Mouse (Mus musculus): ENCODE results near the gene Slc35c1. TPM values are rescaled to one million over a fixed set of nuclear protein-coding genes. Genes with fewer than 3 reads are reported as not detected.

Gene Slc35c1
- polyA plus RNA-seq, 1 experiment, result 16.2 TPM

DNA sequence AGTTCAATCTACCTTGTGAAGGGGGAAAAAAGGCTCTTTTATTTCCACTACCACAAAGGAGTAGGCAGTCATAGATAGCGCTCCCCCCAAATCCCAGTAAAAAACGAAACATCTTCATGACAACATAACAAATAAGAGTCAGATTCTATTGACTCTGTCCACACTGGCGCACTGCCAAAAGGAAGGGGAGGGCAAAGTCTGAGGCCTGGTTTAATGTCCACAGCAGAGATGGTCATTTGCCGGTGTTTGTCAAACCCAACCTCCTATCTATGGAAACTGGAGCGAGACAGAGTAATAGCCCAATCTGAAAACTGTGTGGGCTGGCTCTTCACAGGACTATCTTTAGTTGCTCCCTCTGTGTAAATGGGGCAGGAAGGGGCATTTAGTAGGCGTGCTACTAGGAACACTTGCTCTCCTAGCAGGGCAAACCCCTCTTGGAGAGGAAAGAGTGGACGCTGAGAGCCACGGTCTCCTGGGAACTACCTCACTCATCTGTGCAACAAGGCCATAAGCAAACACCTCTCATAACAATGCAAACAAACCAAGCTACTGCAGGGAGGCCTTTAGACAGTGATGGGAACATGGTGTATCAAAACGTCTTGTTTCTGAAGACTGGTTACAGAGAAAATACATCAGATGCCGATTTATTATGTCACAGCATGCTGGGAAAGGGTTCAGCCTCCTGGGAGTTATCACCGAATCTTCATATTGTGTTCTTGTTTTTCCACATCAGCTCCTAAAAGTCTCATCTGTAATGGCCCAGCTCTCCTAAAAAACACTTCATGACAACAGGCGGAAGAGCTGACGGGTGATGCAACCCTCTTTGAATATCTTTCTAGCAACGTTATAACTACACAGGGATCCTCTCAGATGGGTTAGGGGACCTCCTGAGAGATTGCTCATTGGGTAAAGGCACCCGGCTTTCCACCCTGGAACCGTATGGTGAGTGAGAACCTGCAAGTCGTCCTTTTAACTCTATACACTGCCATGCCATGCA, 27.7 kb downstream of the Slc35c1 start:
- Histone ChIP-seq H3K4me3 (replicated peaks; ENCODE audit: insufficient read depth, low read depth, low read length) (peak overlapping the region; percentile 88), H3K27me3 (ENCODE audit: control insufficient read depth, insufficient read depth, low read length) (no peaks in the 10 kb centered on the region), H3K27ac (ENCODE audit: insufficient read depth, low read length) (peak overlapping the region; percentile 84), H3K4me1 (ENCODE audit: control insufficient read depth, insufficient read depth, low read length) (peaks cover 20% of the 10 kb centered on the region; the same call in 1 of the 2 replicates)
- peak; percentile 70 to 72 for DNase-seq
- no peak for TF ChIP-seq CTCF (IDR thresholded peaks at IDR 0.05; ENCODE audit: borderline replicate concordance, insufficient read depth, low read depth, low read length)
- no peak for TF ChIP-seq POLR2A (IDR thresholded peaks at IDR 0.05; ENCODE audit: borderline replicate concordance, insufficient read depth, low read length)
- WGBS, result 3% methylated on average over 17 of the region's 17 CpGs

DNA sequence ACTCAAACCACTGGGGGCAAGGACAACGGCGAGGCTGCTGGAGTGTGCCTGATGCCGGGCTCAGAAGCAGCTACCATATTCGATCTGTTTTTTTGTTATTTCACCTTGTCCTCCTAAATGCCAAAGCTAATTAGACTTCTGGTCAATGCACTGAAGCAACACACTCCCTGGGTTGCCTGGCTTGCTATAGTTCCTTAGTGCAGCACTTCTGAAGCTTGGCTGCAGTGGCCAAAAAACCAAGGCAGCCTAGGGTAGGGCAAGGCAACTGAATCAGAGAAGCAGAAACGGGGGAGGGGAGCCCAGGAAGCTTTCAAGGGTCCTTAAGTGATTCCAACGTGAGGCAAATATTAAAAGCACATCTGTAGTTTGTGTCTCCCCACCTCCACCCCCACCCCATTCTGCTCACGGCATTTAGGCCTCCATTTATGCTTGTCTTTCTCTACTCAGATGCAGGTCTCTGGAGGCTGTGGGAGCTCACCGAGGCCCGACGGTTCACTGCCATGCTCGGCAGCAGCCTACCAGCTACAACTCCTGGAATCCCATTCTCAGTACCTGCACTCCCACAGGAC, 28.6 kb downstream of the Slc35c1 start:
- Histone ChIP-seq H3K27ac (ENCODE audit: insufficient read depth, low read length) (peak overlapping the region; percentile 84), H3K4me1 (ENCODE audit: control insufficient read depth, insufficient read depth, low read length) (peaks cover 27% of the 10 kb centered on the region), H3K4me3 (replicated peaks; ENCODE audit: insufficient read depth, low read depth, low read length) (peak overlapping the region; percentile 88), H3K27me3 (ENCODE audit: control insufficient read depth, insufficient read depth, low read length) (no peaks in the 10 kb centered on the region)
- WGBS, result 2% methylated on average over 11 of the region's 11 CpGs
- peak; percentile 55 for DNase-seq
- TF ChIP-seq POLR2A (IDR thresholded peaks at IDR 0.05; ENCODE audit: borderline replicate concordance, insufficient read depth, low read length) (no peak), CTCF (IDR thresholded peaks at IDR 0.05; ENCODE audit: borderline replicate concordance, insufficient read depth, low read depth, low read length) (no peak)

DNA sequence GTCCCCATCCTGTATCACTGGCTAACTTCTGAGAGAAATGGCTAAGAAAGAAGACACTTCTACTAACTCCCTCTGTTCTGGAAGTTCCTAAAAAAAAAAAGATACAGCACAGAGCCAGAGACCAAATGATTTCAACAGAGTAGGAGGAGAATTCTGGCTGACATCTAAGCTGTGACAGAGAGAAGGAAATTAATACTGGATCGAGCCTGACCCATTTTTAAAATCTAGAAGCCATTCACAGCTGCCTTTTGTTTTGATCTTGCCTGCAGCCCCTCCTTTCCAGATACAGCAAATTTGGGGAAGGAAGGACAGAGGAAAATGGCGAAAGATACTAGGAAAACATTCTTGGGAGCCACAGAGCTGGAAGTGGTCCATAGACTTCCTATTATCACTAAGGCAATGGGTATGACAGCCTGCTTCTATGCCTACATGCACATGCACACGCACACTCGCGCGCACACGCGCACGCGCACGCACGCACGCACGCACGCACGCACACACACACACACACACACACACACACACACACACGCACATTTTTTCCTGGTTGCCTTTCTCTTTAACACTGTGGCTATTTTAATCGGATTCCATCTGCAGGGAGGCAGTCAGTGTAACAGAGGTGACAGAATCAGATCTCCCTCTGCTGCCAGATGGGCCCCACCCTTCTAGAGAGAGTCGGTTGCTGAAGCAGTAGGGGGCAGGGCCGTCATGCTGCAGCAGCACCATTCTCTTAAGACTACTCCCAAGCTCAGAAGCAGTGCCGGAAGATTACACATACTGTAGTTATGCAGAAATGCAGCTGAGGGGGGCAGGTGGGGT, 29.4 kb downstream of the Slc35c1 start:
- peak; percentile 60 for TF ChIP-seq POLR2A (IDR thresholded peaks at IDR 0.05; ENCODE audit: borderline replicate concordance, insufficient read depth, low read length)
- TF ChIP-seq CTCF (IDR thresholded peaks at IDR 0.05; ENCODE audit: borderline replicate concordance, insufficient read depth, low read depth, low read length), result no peak
- DNase-seq, result peak; percentile 73 to 80
- H3K4me1 ChIP-seq (ENCODE audit: control insufficient read depth, insufficient read depth, low read length), result peaks cover 32% of the 10 kb centered on the region
- peak overlapping the region; percentile 88 for H3K4me3 ChIP-seq (replicated peaks; ENCODE audit: insufficient read depth, low read depth, low read length)
- 12% methylated on average over 21 of the region's 21 CpGs for WGBS
- peak overlapping the region; percentile 84 for H3K27ac ChIP-seq (ENCODE audit: insufficient read depth, low read length)
- no peaks in the 10 kb centered on the region for H3K27me3 ChIP-seq (ENCODE audit: control insufficient read depth, insufficient read depth, low read length)

DNA sequence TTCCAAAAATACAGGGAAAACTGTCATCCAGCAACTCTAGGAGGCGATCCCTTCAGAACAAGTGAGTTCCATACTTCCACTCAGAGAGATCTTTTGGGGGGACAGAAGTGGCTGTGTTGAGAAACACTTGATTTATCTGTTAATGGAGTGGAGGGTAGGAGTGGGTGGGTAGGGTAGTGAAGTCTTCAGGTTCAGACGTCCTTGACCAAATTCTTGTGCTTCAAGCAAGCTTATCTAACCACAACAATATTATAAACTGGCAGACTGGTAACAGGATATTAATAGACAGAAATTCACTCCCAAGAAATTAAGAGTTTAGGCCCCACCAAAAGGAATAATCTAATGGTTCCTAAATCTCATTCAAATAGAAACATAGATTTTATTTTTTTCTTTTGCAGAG, 30.2 kb downstream of the Slc35c1 start:
- Histone ChIP-seq H3K27me3 (ENCODE audit: control insufficient read depth, insufficient read depth, low read length) (no peaks in the 10 kb centered on the region), H3K4me3 (replicated peaks; ENCODE audit: insufficient read depth, low read depth, low read length) (no peak overlapping the region), H3K27ac (ENCODE audit: insufficient read depth, low read length) (no peak overlapping the region), H3K4me1 (ENCODE audit: control insufficient read depth, insufficient read depth, low read length) (peaks cover 37% of the 10 kb centered on the region)
- WGBS, result 64% methylated on average over 2 of the region's 2 CpGs
- DNase-seq, result no peak
- TF ChIP-seq POLR2A (IDR thresholded peaks at IDR 0.05; ENCODE audit: borderline replicate concordance, insufficient read depth, low read length) (no peak), CTCF (IDR thresholded peaks at IDR 0.05; ENCODE audit: borderline replicate concordance, insufficient read depth, low read depth, low read length) (no peak)

DNA sequence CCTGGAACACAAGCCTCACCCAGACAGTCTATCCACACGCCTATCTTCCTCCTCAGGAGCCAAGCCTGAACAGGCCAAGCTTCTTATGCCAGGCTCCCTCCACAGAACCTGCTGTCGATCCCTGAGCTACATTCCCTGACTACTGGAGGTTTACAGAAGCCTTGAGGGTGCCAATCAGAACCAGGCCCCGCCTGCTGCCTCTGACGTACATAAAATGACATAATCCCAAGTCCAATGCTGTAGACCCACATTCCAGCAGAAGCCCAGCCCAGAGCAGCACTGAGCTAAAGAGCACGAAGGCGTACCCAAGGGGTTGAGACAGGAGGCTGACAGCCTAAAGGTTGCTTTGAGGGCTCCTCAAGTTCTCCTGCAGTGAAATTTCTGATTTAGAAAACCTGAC, 32.5 kb downstream of the Slc35c1 start:
- Histone ChIP-seq H3K4me1 (ENCODE audit: control insufficient read depth, insufficient read depth, low read length) (peaks cover 48% of the 10 kb centered on the region), H3K27ac (ENCODE audit: insufficient read depth, low read length) (peak overlapping the region; percentile 60), H3K4me3 (replicated peaks; ENCODE audit: insufficient read depth, low read depth, low read length) (peak overlapping the region; percentile 31), H3K27me3 (ENCODE audit: control insufficient read depth, insufficient read depth, low read length) (no peaks in the 10 kb centered on the region)
- peak; percentile 94 to 97 for DNase-seq
- WGBS, result 2% methylated on average over 6 of the region's 6 CpGs
- TF ChIP-seq POLR2A (IDR thresholded peaks at IDR 0.05; ENCODE audit: borderline replicate concordance, insufficient read depth, low read length), result peak; percentile 98
- no peak for TF ChIP-seq CTCF (IDR thresholded peaks at IDR 0.05; ENCODE audit: borderline replicate concordance, insufficient read depth, low read depth, low read length)

DNA sequence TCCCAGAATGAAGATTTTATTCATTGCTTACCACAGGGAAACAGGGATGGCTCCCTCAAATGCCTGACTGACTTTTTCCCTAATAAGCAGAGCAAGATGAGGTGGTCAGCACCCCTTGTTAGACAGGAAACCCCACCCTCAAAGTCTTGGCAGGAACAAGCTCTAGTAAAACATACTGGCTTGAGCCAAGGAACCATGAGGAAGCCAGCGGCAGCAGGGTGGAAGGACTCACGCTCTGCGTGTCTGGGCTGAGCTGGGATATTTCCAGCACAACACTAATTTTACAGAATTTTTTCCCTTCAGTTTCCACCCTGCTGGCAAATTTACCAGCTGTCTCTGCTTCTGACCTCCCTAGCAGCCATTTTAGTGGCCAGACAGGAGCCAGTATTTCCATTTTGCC, 33.9 kb downstream of the Slc35c1 start:
- H3K4me1 ChIP-seq (ENCODE audit: control insufficient read depth, insufficient read depth, low read length), result peaks cover 62% of the 10 kb centered on the region
- DNase-seq, result peak; percentile 49 to 50
- no peak for TF ChIP-seq POLR2A (IDR thresholded peaks at IDR 0.05; ENCODE audit: borderline replicate concordance, insufficient read depth, low read length)
- no peak for TF ChIP-seq CTCF (IDR thresholded peaks at IDR 0.05; ENCODE audit: borderline replicate concordance, insufficient read depth, low read depth, low read length)
- no peak overlapping the region for H3K4me3 ChIP-seq (replicated peaks; ENCODE audit: insufficient read depth, low read depth, low read length)
- H3K27ac ChIP-seq (ENCODE audit: insufficient read depth, low read length), result peak overlapping the region; percentile 74
- no peaks in the 10 kb centered on the region for H3K27me3 ChIP-seq (ENCODE audit: control insufficient read depth, insufficient read depth, low read length)
- WGBS, result 3% methylated on average over 3 of the region's 3 CpGs

DNA sequence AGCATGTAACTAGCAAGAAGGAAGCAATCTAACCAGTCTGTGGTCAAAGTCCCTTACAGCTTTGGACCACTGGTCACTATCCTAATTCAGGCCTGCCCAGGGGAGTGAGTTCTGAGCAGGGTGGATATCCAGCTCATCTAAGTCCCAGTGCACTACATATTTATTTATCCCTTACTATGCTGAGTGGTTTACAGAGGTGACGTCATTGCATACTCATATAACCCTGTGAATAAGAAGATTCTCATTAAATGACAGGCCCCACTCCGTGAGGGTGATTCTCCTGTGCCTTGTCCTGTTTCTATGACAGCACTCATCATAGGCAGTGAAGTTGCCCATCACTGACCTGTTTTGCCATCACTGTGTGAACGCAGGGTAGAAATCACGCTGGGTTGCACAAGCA, 35.0 kb downstream of the Slc35c1 start:
- no peak for DNase-seq
- Histone ChIP-seq H3K27ac (ENCODE audit: insufficient read depth, low read length) (peak overlapping the region; percentile 40; the same call in 1 of the 2 replicates), H3K27me3 (ENCODE audit: control insufficient read depth, insufficient read depth, low read length) (no peaks in the 10 kb centered on the region), H3K4me3 (replicated peaks; ENCODE audit: insufficient read depth, low read depth, low read length) (no peak overlapping the region), H3K4me1 (ENCODE audit: control insufficient read depth, insufficient read depth, low read length) (peaks cover 66% of the 10 kb centered on the region)
- no peak for TF ChIP-seq POLR2A (IDR thresholded peaks at IDR 0.05; ENCODE audit: borderline replicate concordance, insufficient read depth, low read length)
- TF ChIP-seq CTCF (IDR thresholded peaks at IDR 0.05; ENCODE audit: borderline replicate concordance, insufficient read depth, low read depth, low read length), result no peak
- WGBS, result 58% methylated on average over 4 of the region's 4 CpGs

Data from cerebellum, adult 2 months (tissue).